Mouse (Mus musculus) CH12.LX (cell line): ENCODE results near the gene Vps37b. TPM values are rescaled to one million over a fixed set of nuclear protein-coding genes. Genes with fewer than 3 reads are reported as not detected.

Experiments
- DNase-seq: peaks from one replicate; pipeline ENCODE4 v3.0.0-alpha.2; 2013; ENCODE audit errors: extremely low read depth
- H3K27ac ChIP-seq: 2 replicates; pipeline ENCODE4 v1.5.1; 2012; ENCODE audit warnings: low read depth, mild to moderate bottlenecking, control low read depth, moderate library complexity; ENCODE audit not compliant: insufficient read depth
- H3K27me3 ChIP-seq: replicated peaks from 2 replicates; pipeline ENCODE3; 2012; ENCODE audit warnings: inconsistent platforms
- H3K36me3 ChIP-seq, 2 experiments: replicated peaks in 1 of 2; 2 replicates each; pipeline versions ENCODE3 to v1.6.1; 2012; ENCODE audit warnings: inconsistent platforms in 1 of 2, low read length in 1 of 2, mild to moderate bottlenecking in 1 of 2, mixed read lengths in 1 of 2, moderate library complexity in 1 of 2; ENCODE audit not compliant: control insufficient read depth in 1 of 2, insufficient read depth in 1 of 2
- H3K4me1 ChIP-seq, 2 experiments: 2 replicates each; pipeline ENCODE4 v1.6.1; 2012; ENCODE audit warnings: inconsistent platforms in 1 of 2, moderate library complexity in 1 of 2; ENCODE audit not compliant: insufficient read depth in 2 of 2, control insufficient read depth in 1 of 2
- H3K4me2 ChIP-seq: 2 replicates; pipeline ENCODE4 v1.6.1; 2012; ENCODE audit warnings: low read depth, mild to moderate bottlenecking, control low read depth; ENCODE audit not compliant: poor library complexity, insufficient read depth, severe bottlenecking
- H3K4me3 ChIP-seq, 3 experiments: fragments of 150-350 bp in 1 of 3; sonication (generic) in 1 of 3; replicated peaks in 1 of 3; 2 replicates each; pipeline versions ENCODE3 to v1.5.1; 2011 to 2012; ENCODE audit warnings: low read depth in 2 of 3, low read length in 2 of 3, mild to moderate bottlenecking in 2 of 3, moderate library complexity in 2 of 3, control low read depth in 1 of 3, improper control_type of control experiment in 1 of 3, inconsistent platforms in 1 of 3, mixed read lengths in 1 of 3; ENCODE audit not compliant: poor library complexity in 1 of 3
- H3K79me2 ChIP-seq: replicated peaks from 2 replicates; pipeline ENCODE4 v1.6.1; 2012; ENCODE audit warnings: mild to moderate bottlenecking, moderate library complexity; ENCODE audit not compliant: control insufficient read depth, poor library complexity, insufficient read depth, severe bottlenecking; ENCODE audit errors: extremely low read depth
- H3K9ac ChIP-seq: 2 replicates; pipeline ENCODE4 v1.6.1; 2012; ENCODE audit warnings: low read depth, mild to moderate bottlenecking, control low read depth, moderate library complexity; ENCODE audit not compliant: insufficient read depth
- H3K9me3 ChIP-seq: replicated peaks from 2 replicates; pipeline ENCODE3; 2012; ENCODE audit warnings: low read length, inconsistent platforms, mixed read lengths
- BHLHE40 ChIP-seq: IDR thresholded peaks from 2 replicates; pipeline ENCODE4 v1.6.1; 2011; ENCODE audit warnings: mild to moderate bottlenecking, low read depth, low read length, improper control_type of control experiment
- CTCF ChIP-seq, 2 experiments: IDR thresholded peaks in 1 of 2; conservative IDR thresholded peaks in 1 of 2; 2 replicates each; pipeline ENCODE4 v1.5.1; 2011 to 2012; ENCODE audit warnings: low read depth in 2 of 2, low read length in 2 of 2, improper control_type of control experiment in 1 of 2, inconsistent platforms in 1 of 2, mild to moderate bottlenecking in 1 of 2, moderate library complexity in 1 of 2
- HCFC1 ChIP-seq: IDR thresholded peaks from 2 replicates; pipeline ENCODE4 v1.6.1; 2012; ENCODE audit warnings: low read depth, mild to moderate bottlenecking, inconsistent platforms, low read length, improper control_type of control experiment
- IRF4 ChIP-seq: IDR thresholded peaks from 2 replicates; pipeline ENCODE4 v1.6.1; 2014; ENCODE audit warnings: low read depth, mild to moderate bottlenecking, inconsistent platforms, low read length, improper control_type of control experiment
- JUN ChIP-seq: IDR thresholded peaks from 2 replicates; pipeline ENCODE4 v1.6.1; 2011; ENCODE audit warnings: low read depth, mild to moderate bottlenecking, low read length, improper control_type of control experiment, moderate library complexity; ENCODE audit not compliant: insufficient read depth
- JUND ChIP-seq: conservative IDR thresholded peaks from 2 replicates; pipeline ENCODE4 v1.6.1; 2011; ENCODE audit warnings: low read depth, low read length, improper control_type of control experiment
- MAFK ChIP-seq: IDR thresholded peaks from 2 replicates; pipeline ENCODE4 v1.6.1; 2011; ENCODE audit warnings: low read length, improper control_type of control experiment; ENCODE audit not compliant: insufficient replicate concordance
- MAZ ChIP-seq: IDR thresholded peaks from 2 replicates; pipeline ENCODE4 v1.6.1; 2012; ENCODE audit warnings: low read depth, mild to moderate bottlenecking, inconsistent platforms, low read length, improper control_type of control experiment, moderate library complexity
- NELFE ChIP-seq: IDR thresholded peaks from 2 replicates; pipeline ENCODE4 v1.6.1; 2011; ENCODE audit warnings: low read depth, low read length, improper control_type of control experiment
- POLR2AphosphoS2 ChIP-seq: IDR thresholded peaks from 2 replicates; pipeline ENCODE4 v1.6.1; 2011; ENCODE audit warnings: low read depth, low read length, improper control_type of control experiment
- RAD21 ChIP-seq: IDR thresholded peaks from 2 replicates; pipeline ENCODE4 v1.6.1; 2011; ENCODE audit warnings: low read depth, mild to moderate bottlenecking, low read length, improper control_type of control experiment, moderate library complexity
- SMC3 ChIP-seq: IDR thresholded peaks from 2 replicates; pipeline ENCODE4 v1.6.1; 2011; ENCODE audit warnings: low read depth, low read length, improper control_type of control experiment
- TCF12 ChIP-seq: IDR thresholded peaks from 2 replicates; pipeline ENCODE4 v1.6.1; 2014; ENCODE audit warnings: low read depth, mild to moderate bottlenecking, inconsistent platforms, low read length, improper control_type of control experiment
- dilution Hi-C: fragments of 300-500 bp; cut with MboI; formaldehyde crosslinking; loops from 2 replicates; pipeline ENCODE4 v1.14.3; 2020; ENCODE audit warnings: low sequenced_read_pairs; ENCODE audit not compliant: extremely low pct_unique_long_range_greater_than_20kb, extremely low pct_ligation_motif_present
- in situ Hi-C: fragments of 300-500 bp; cut with MboI; formaldehyde crosslinking; loops from 3 replicates; pipeline ENCODE4 v1.14.3; 2019; ENCODE audit warnings: low sequenced_read_pairs, low pct_ligation_motif_present, low pct_unique_long_range_greater_than_20kb, mixed read lengths
- polyA plus RNA-seq: library from polyadenylated mRNA; unstranded; fragments of >175 nt; gene quantifications from 2 replicates; pipeline ENCODE4 v1.2.1, GENCODE M21; 2012; ENCODE audit warnings: low read depth; ENCODE audit not compliant: insufficient read length
- total RNA-seq, 2 experiments: library from RNA; depleted of rRNA; stranded (reverse); fragments of 300-350 nt in 1 of 2; fragments of >200 nt in 1 of 2; gene quantifications; 2 replicates each; pipeline ENCODE4 v1.2.3; 2012 to 2014

The Vps37b gene
- total and polyA plus RNA-seq, 3 experiments, result 8.7 to 23.5 (median 10.2) TPM

DNA sequence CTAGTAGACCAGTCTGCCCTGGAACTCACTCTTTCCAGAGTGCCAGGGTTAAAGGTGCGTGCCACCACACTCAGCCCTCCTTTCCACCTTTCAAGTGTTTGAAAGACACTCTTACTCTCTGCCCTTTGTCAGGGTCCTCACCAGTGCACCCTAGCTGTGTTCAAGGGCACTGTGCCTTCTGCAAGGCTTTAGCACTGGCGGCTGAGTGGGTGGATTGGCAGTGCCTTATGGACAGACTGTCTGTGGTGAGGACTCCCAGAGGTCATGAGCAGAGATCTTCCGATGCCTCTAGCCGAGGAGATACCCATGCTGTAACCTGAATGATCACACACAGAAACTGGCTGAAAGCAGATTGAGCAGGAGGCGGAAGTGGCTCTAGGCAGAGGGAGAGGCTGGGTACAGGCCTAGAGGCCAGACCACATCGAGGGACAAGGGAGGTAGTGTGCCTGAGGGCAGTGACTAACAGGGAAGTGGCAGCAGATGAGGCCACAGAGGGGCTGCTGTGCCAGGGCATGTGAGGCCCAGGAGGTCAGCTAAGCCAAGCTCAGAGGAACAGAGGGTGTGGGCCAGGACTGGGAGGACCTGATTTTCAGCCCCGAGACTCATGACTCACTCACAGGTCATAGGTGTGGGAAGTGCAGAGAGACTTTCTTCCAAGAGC is 14.8 kb upstream of the Vps37b start:
- in situ Hi-C loops, result no loop called here
- dilution Hi-C loops, result no loop called here
- no peaks in the 10 kb centered on the region for H3K27me3 ChIP-seq
- H3K27ac ChIP-seq, result no peak overlapping the region
- no peak overlapping the region for H3K4me3 ChIP-seq
- no peaks in the 10 kb centered on the region for H3K79me2 ChIP-seq
- no peak overlapping the region for H3K4me2 ChIP-seq
- DNase-seq, result no peak
- H3K4me1 ChIP-seq, result peaks cover 7 to 20% of the 10 kb centered on the region in 2 experiments
- no peak overlapping the region for H3K9ac ChIP-seq
- no peaks in the 10 kb centered on the region for H3K9me3 ChIP-seq
- H3K36me3 ChIP-seq, result no peaks in the 10 kb centered on the region
- TF ChIP-seq IRF4 (no peak), RAD21 (no peak), TCF12 (no peak)

GRCm38 (mm10) chr5:124045453-124046010 is 13.5 kb upstream of the Vps37b start:
- in situ Hi-C loops (no loop called here), dilution Hi-C loops (no loop called here)
- Histone ChIP-seq H3K27me3 (no peaks in the 10 kb centered on the region), H3K4me2 (no peak overlapping the region), H3K4me1 (peaks cover 5 to 10% of the 10 kb centered on the region in 2 experiments), H3K27ac (no peak overlapping the region), H3K9ac (no peak overlapping the region), H3K79me2 (no peaks in the 10 kb centered on the region), H3K9me3 (no peaks in the 10 kb centered on the region), H3K36me3 (no peaks in the 10 kb centered on the region), H3K4me3 (no peak overlapping the region)
- TF ChIP-seq POLR2AphosphoS2 (no peak), IRF4 (no peak), SMC3 (no peak), JUND (no peak), MAZ (no peak), HCFC1 (no peak), JUN (no peak), TCF12 (no peak), CTCF (conservative IDR thresholded peaks at IDR 0.05 in 1 of 2, IDR thresholded peaks at IDR 0.05 in 1 of 2; ENCODE audit: low read depth in 2 of 2, low read length in 2 of 2) (no peak), MAFK (no peak), RAD21 (no peak), NELFE (no peak)
- DNase-seq, result no peak

- no peak for DNase-seq
- H3K79me2 ChIP-seq, result no peaks in the 10 kb centered on the region
- in situ Hi-C loops, result no loop called here
- H3K9ac ChIP-seq, result no peak overlapping the region
- H3K36me3 ChIP-seq, result no peaks in the 10 kb centered on the region
- no peaks in the 10 kb centered on the region for H3K4me1 ChIP-seq
- no peaks in the 10 kb centered on the region for H3K27me3 ChIP-seq
- H3K4me3 ChIP-seq, result no peak overlapping the region
- H3K4me2 ChIP-seq, result no peak overlapping the region
- dilution Hi-C loops, result no loop called here
- H3K9me3 ChIP-seq, result no peaks in the 10 kb centered on the region
- TF ChIP-seq BHLHE40, result no peak
- TF ChIP-seq CTCF (conservative IDR thresholded peaks at IDR 0.05 in 1 of 2, IDR thresholded peaks at IDR 0.05 in 1 of 2; ENCODE audit: low read depth in 2 of 2, low read length in 2 of 2), result 0 out of 4 replicates have a peak, but pooled peaks of 1 of the 2 experiments have one; percentile 3
- TF ChIP-seq, all 38 proteins: peak for 1
- no peak overlapping the region for H3K27ac ChIP-seq
Measured at GRCm38 (mm10) chr5:124043999-124044398, 11.9 kb upstream of the Vps37b start.
